Comparison of ENCODE assay signal across 10 mouse cellular contexts in genomic region chr1:158266293-158267019, GRCm38 (mm10).
DNase-seq lines count a peak whose midpoint lies in the region; ATAC-seq and TF ChIP-seq lines count a peak whose summit lies in the region.
"Had no signal": no experiment of that assay in that cellular context is flagged by ENCODE, and none has a peak within 500 bp of the region (broad histone marks: within the 10 kb centered on the region; RNA-seq: fewer than 3 reads in every experiment).

No protein-coding gene starts in this region.

- no peak overlapping the region for H3K9ac ChIP-seq in stomach, embryonic 14.5 days (replicated peaks; ENCODE audit: low read depth, low read length)
- no peak overlapping the region for H3K9ac ChIP-seq in stomach, postnatal 0 days (ENCODE audit: low read length)
- H3K9ac ChIP-seq in embryonic facial prominence, embryonic 14.5 days (ENCODE audit: low read depth, low read length): no peak overlapping the region
- H3K9ac ChIP-seq in hindbrain, postnatal 0 days (replicated peaks; ENCODE audit: low read length): no peak overlapping the region

- H3K27me3 ChIP-seq in stomach, embryonic 14.5 days (ENCODE audit: control insufficient read depth, insufficient read depth, low read length): no peaks in the 10 kb centered on the region
- no peaks in the 10 kb centered on the region for H3K27me3 ChIP-seq in stomach, postnatal 0 days (ENCODE audit: control insufficient read depth, insufficient read depth, low read length)
- no peaks in the 10 kb centered on the region for H3K27me3 ChIP-seq in embryonic facial prominence, embryonic 14.5 days (replicated peaks; ENCODE audit: control insufficient read depth, insufficient read depth, low read length)
- no peaks in the 10 kb centered on the region for H3K27me3 ChIP-seq in hindbrain, postnatal 0 days (ENCODE audit: insufficient read depth, low read length)
- H3K27me3 ChIP-seq: megakaryocyte, embryonic 14.5 days had no signal

- no peak for DNase-seq in stomach, postnatal 0 days (ENCODE audit: low spot score)
- DNase-seq in embryonic facial prominence, embryonic 14.5 days (ENCODE audit: low spot score): no peak
- DNase-seq in hindbrain, postnatal 0 days (ENCODE audit: low spot score): peak; percentile 34
- no peak for DNase-seq in natural killer cell, adult 2 months (ENCODE audit: low spot score in 2 of 2)
- DNase-seq in kidney, adult 9 months: no peak
- no peak for DNase-seq in heart, postnatal 4 days

- WGBS in stomach, embryonic 14.5 days: 61% methylated on average over 3 of the region's 3 CpGs
- 73% methylated on average over 3 of the region's 3 CpGs for WGBS in stomach, postnatal 0 days
- WGBS in embryonic facial prominence, embryonic 14.5 days: 55% methylated on average over 3 of the region's 3 CpGs
- 36% methylated on average over 3 of the region's 3 CpGs for WGBS in hindbrain, postnatal 0 days

- no peak for TF ChIP-seq EP300 in stomach, postnatal 0 days (optimal IDR thresholded peaks at IDR 0.05)

- no peaks in the 10 kb centered on the region for H3K36me3 ChIP-seq in stomach, embryonic 14.5 days (ENCODE audit: control insufficient read depth, insufficient read depth, low read length)
- no peaks in the 10 kb centered on the region for H3K36me3 ChIP-seq in stomach, postnatal 0 days (ENCODE audit: control insufficient read depth, insufficient read depth, low read length)
- no peaks in the 10 kb centered on the region for H3K36me3 ChIP-seq in embryonic facial prominence, embryonic 14.5 days (ENCODE audit: control insufficient read depth, insufficient read depth, low read length)
- H3K36me3 ChIP-seq in hindbrain, postnatal 0 days (ENCODE audit: insufficient read depth, low read length): no peaks in the 10 kb centered on the region

- H3K4me1 ChIP-seq in stomach, embryonic 14.5 days (ENCODE audit: control insufficient read depth, insufficient read depth, low read length): no peaks in the 10 kb centered on the region
- H3K4me1 ChIP-seq in stomach, postnatal 0 days (replicated peaks; ENCODE audit: control insufficient read depth, insufficient read depth): no peaks in the 10 kb centered on the region
- H3K4me1 ChIP-seq in embryonic facial prominence, embryonic 14.5 days (ENCODE audit: control insufficient read depth, insufficient read depth, low read length): no peaks in the 10 kb centered on the region
- H3K4me1 ChIP-seq in hindbrain, postnatal 0 days (ENCODE audit: insufficient read depth, low read length): no peaks in the 10 kb centered on the region

- no peaks in the 10 kb centered on the region for H3K9me3 ChIP-seq in stomach, embryonic 14.5 days (ENCODE audit: control insufficient read depth, low read depth, low read length)
- H3K9me3 ChIP-seq in stomach, postnatal 0 days (ENCODE audit: control insufficient read depth, low read length): no peaks in the 10 kb centered on the region
- no peaks in the 10 kb centered on the region for H3K9me3 ChIP-seq in embryonic facial prominence, embryonic 14.5 days (ENCODE audit: control insufficient read depth, low read length)
- no peaks in the 10 kb centered on the region for H3K9me3 ChIP-seq in hindbrain, postnatal 0 days (ENCODE audit: low read length)
- H3K9me3 ChIP-seq: megakaryocyte, embryonic 14.5 days had no signal

- ATAC-seq in stomach, embryonic 14.5 days (ENCODE audit: insufficient number of reproducible peaks, insufficient read depth, low FRiP score, low read depth): 0 out of 2 replicates have a peak, but pooled peaks have one; percentile 23
- no peak for ATAC-seq in stomach, postnatal 0 days (ENCODE audit: low FRiP score, low TSS enrichment)
- peak; percentile 53; the same call in 1 of the 2 replicates for ATAC-seq in embryonic facial prominence, embryonic 14.5 days (ENCODE audit: low read depth)
- ATAC-seq in hindbrain, postnatal 0 days: peak; percentile 51; the same call in 1 of the 2 replicates

- no peak for TF ChIP-seq CTCF in stomach, postnatal 0 days (IDR thresholded peaks at IDR 0.05; ENCODE audit: low read depth)
- TF ChIP-seq CTCF in hindbrain, postnatal 0 days (IDR thresholded peaks at IDR 0.05; ENCODE audit: low read depth): no peak

- H3K27ac ChIP-seq in stomach, embryonic 14.5 days (ENCODE audit: low read length): no peak overlapping the region
- no peak overlapping the region for H3K27ac ChIP-seq in stomach, postnatal 0 days (replicated peaks)
- no peak overlapping the region for H3K27ac ChIP-seq in embryonic facial prominence, embryonic 14.5 days (replicated peaks; ENCODE audit: low read depth, low read length)
- peak overlapping the region; percentile 52; the same call in 1 of the 2 replicates for H3K27ac ChIP-seq in hindbrain, postnatal 0 days

- no peak overlapping the region for H3K4me3 ChIP-seq in stomach, embryonic 14.5 days (ENCODE audit: low read depth, low read length)
- no peak overlapping the region for H3K4me3 ChIP-seq in stomach, postnatal 0 days (ENCODE audit: low read depth, low read length)
- H3K4me3 ChIP-seq in embryonic facial prominence, embryonic 14.5 days (ENCODE audit: low read depth, low read length): no peak overlapping the region
- H3K4me3 ChIP-seq in hindbrain, postnatal 0 days (ENCODE audit: low read length): no peak overlapping the region
- H3K4me3 ChIP-seq: erythroblast, embryonic 14.5 days; megakaryocyte, embryonic 14.5 days had no signal

- H3K4me2 ChIP-seq in stomach, embryonic 14.5 days (replicated peaks; ENCODE audit: low read depth, low read length): no peak overlapping the region
- H3K4me2 ChIP-seq in stomach, postnatal 0 days (replicated peaks; ENCODE audit: low read depth): no peak overlapping the region
- H3K4me2 ChIP-seq in embryonic facial prominence, embryonic 14.5 days (ENCODE audit: low read depth, low read length): no peak overlapping the region
- no peak overlapping the region for H3K4me2 ChIP-seq in hindbrain, postnatal 0 days (ENCODE audit: low read depth, low read length)
- H3K4me2 ChIP-seq: heart, embryonic 11.5 days had no signal
